Mouse (Mus musculus) c-Kit-positive CD71-positive TER-119-negative erythroid progenitor cells, embryonic 14.5 days (primary cell): ENCODE data around the gene Odf3l1.

ENCODE experiments used
- DNase-seq: peaks from one replicate; pipeline ENCODE4 v3.0.0-alpha.2; 2013; ENCODE audit warnings: low read depth

Gene Odf3l1

DNA sequence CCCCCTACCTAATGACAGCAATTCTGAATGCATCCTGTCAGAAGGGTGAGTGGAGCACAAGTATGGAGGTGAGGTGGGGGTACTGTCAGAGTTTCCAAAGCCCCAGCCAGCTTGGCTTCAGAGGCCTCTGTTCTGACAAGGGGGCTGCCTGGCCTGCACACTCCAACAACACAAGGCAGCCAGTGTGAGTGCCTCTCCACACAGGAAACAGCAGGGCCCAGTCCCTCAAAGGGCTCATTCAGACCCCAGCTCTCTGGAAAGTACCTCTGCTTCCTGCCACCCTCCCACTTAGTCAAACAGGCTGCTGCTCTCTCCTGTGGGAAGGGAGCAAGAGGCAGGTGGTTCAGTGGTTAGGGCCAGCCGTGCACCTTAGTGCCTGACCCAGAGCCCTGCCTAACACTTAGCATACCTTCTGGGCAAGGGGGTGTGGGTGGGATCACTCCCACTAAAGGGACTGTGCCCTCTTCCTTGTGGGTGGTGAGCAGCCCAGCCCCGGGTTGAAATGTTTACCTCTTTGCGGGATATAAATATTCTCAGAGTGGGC lies 17.1 kb upstream of the Odf3l1 start:
- DNase-seq = no peak

DNA sequence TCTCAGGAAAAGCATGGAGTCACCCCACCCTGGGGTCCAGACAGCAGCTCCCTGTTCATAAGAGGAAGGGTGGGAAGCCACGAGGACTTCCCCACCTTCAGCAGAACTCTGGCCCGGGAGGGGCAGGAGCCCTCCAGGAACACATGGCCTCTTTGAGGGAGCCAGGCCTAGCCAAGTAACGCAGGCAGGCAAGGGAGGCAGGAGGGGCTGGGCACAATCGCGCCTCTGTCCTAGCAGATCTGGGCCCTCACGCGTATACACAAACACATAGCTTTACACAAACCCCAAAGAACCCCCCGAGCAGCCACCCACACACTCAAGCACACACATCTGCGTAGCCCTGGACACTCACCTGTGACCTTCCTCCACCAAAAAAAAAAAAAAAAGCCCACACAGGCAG lies 16.3 kb upstream of the Odf3l1 start:
- no peak for DNase-seq

DNA sequence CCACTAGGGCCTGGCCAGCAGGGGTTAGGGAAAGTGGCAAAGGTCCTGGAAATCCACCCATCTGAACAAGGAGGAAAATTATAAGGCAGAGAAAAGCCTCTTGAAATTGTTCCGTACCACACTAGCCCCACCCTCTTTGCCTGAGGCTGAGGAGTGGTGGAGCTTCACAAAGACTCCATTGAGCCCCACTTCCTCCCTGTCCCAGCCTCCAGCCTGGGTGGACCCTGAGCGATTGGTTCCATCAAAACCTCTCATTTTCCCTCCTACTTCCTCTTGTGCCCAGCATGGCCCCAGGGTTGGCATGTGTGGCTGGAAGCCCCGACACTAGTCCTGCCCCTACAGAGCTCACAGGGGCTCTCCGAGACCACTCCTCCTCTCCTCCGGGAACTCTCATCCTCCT lies 12.8 kb upstream of the Odf3l1 start:
- no peak for DNase-seq

DNA sequence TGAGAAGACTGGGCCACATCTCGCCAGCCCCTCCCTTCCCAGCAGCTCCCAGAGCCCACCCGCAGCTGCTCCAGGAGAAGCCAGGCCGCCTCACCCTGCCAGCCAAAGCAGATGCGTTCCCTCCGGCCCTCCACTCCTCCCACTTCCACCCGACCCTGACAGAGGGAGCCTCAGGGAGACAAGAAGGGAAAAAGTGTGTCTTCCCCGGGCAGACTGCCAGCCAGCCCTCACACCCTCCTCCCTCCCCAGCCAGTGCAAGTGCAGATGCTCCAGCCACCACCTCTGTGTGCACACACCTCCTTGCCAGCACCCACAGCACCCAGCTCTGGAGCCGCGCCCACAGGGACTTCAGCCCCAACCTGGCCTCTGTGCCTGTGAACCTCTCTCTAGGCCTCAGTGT lies 12.3 kb upstream of the Odf3l1 start:
- DNase-seq = no peak

DNA sequence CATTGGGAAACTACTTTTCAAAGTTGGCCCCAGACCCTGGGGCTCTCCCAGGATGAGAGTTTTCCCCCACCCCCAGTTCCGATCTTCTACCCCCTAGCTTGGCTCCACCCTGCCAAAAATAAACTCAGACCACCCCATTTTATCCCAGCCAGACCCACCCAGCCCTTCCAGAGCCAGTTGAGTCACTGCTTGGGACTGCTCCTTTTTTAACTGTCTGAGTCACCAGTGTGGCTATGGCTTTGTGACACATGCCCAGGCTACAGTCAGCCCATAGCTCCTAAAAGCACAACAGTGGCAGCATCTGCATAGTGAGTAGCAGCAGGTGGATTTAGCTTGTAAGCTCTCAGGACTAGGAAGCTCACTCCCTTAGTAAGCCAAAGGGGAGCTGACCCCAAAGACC lies 8.6 kb upstream of the Odf3l1 start:
- DNase-seq = no peak

DNA sequence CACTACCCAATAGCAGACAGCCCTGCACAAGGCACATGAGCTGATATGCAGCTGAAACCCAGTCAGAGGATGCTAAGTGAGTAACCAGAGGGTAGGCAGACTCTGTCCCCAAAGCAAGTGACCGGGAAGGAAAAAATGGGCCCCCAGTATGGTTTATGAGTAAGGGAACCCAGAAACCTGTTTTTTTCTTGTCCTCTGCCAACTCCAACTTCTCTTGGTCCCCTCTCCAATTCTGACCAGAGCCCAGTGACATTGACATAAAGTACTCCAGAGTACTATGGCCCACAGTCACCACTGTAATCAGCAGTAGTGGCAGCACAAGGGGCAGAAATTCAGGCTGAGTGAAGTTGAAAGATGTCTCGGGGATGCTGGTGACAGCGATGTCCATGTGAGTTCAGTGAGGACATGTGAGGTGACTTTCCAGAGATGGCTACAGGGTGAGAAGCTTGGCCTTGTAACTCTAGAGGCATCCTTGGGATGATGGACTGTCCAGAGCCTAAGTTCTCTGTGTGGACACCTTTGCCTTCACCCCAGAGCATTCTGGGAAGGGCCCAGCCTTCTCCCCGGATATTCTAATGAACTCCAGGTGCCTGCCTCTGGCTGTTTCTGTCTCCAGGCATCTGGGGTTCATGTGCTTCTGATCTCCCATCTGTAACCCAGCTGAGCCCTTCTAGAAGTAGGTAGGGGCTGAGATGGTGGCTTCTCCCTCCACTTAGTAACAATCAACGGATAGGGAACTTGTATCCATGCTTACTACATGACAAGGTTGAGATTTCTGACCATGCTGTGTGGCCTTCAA lies 7.8 kb upstream of the Odf3l1 start:
- no peak for DNase-seq

DNA sequence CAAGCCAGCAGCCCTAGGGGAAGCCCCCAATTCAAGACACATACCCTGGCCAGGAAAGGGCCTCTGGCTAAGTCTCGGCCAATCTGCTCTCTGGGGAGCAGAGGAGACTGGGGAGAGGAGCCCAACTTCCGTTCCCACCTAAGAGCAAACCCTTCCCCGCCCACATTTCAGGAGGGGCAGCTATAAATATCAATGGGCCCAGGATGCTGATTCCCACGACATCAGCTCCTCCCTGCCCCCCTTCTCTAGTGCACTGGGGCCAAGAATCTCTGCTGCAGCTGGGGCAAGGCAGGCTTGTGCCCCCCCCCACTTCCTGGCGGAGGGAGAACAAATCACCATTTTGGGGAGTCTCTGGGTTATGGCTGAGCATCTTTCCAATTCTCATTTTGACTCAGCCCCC lies 6.7 kb upstream of the Odf3l1 start:
- no peak for DNase-seq

DNA sequence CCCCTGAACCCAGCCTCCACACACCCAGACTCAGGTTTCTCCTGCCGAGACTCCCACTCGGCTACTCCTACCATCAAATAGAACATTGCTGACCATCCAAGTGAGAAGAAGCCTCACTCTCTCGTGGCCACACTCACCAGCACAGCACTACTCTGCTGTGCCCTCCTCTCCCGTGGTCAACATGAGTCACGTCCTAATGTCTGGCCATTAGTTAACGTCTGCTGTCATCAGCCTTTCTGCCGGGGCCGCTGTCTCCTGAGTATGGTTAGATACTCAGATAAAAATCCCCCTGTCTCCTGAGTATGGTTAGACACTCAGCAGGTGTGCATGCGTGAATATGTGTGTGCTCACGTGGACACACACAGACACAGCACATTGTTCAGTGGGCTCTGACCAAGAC lies 6.3 kb upstream of the Odf3l1 start:
- no peak for DNase-seq

DNA sequence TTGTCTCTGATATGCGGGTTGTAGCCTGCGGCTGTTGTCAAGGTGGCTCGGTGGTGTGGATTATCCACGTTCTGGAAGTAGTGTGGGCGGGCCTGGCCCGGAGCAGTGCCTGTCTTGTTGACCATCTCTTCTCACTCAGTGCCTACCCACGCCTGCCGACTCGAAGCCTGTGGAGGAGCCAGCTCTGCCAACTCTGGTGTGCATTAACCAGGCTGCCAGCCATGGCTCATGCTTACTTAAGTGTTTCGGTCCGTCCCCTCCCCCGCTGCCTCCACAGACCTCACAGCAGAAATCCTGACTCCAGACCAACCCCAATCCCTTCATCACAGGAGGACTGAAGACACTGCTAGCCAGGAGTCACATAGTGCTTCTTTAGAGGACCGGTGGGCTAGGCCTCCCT lies 5.1 kb upstream of the Odf3l1 start:
- no peak for DNase-seq

DNA sequence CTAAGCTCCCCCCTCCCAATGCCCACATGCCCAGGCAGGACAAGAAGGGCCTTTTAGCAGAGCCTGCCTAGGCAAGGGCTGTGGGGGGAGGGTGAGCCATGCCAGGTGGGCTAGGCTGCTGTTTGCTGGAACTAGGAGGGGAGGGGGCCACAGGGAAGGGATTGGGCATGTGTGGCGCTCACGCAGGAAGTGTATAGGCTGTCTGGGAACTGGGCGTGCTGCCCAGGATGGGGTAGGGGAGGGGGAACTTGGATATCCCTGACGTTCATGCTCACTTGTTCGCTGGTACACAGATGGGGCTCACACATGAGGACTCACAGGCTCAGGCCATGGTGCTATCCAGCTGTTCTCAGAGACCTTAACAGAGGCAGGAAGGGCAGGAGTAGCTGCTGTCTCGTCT lies 3.8 kb upstream of the Odf3l1 start:
- DNase-seq = no peak

DNA sequence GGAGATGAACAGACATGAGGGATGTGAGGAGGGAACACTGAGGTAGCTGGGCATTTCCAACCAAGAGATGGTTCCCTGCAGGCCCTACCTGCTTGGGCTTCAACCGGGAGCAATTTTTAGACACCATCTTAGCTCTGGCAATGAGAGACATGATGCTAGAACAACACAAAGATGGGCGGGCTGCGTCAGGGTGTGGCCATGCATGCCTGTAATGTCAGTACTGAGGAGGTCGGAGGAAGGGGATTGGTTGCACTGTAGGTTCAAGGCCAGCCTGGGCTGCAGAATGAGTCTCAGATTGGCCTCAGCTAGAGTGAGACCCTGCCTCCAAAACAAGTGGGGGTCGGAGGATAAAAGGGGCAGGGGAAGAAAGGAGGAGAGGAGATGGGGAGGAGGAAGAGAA lies 2.0 kb upstream of the Odf3l1 start:
- no peak for DNase-seq

DNA sequence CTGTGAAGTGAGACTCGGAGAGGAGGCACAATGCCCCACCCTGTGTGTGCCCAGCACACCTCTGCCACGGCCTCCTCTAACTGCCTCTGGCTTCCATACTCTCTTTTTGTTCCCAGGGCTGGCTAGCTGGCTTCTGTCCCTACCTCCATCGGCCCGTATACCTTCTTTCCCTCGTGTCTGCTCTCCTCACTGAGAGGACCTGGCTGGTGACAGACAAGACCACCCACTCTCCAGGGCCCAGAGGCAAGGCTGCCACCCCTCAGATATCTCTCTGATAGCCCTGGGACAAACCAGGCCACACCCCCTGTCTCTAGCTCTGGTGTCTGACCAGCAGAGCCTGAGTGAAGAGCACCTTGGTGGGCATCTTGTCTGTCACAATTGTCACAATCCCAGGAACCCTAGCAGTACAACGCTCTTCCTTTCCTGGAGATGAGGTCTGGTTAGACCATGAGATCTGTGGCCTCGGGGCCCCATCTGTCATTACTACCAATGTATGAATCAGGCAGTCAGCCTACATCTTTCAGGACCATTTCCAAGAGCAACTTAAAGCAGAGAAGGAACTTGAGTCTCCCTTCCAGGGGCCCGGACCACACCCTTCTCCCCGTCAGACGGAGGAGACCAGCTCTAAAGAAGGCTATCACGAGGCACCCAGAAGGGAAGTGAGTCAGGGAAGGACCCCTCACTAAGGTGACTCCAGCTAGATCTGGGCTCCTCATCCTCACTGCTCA lies 1.4 kb upstream of the Odf3l1 start:
- no peak for DNase-seq

DNA sequence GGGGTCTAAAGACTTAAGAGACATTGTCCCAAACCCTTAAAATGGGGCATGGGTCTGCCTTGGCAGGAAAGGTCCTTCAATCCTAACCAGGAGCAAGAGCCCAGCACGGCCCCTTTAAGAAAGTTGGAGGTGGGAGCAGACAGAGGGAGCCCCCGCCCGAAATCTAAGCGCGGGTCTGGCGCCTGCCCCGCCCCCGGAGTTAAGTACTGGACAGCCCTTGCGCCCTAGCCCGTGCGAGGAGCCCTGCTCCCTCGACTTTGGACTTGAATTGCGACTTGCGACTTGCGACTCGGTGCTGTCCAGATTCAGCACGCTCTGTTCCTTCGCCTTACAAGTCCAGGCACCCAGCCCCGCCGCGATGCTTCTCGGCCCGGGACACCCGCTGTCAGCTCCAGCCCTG lies 353 bp upstream of the Odf3l1 start, which contains the start of gene Cspg4:
Gene Cspg4 (plus strand): TSS at position 202 of the 400 bp plus-strand sequence.
- DNase-seq = no peak

DNA sequence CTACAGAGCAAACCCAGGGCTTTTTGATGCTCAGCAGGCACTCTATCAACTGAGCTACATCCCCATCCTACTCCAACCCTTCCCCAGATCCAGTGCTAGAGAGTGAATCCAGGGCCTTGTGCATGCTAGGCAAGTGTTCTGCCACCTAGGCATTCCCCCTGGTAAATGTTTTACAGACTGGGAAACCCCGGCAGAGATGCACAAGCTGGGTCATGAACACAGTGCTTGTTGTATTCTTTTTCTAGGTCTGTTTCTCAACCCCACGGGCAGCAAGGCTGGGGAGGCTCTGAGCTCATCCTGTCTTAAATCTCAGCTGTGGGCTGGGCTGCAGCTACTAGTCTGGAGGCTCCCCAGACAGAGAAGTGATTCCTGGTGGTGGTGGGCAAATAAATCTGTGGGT lies 1.6 kb downstream of the Odf3l1 start:
- no peak for DNase-seq

DNA sequence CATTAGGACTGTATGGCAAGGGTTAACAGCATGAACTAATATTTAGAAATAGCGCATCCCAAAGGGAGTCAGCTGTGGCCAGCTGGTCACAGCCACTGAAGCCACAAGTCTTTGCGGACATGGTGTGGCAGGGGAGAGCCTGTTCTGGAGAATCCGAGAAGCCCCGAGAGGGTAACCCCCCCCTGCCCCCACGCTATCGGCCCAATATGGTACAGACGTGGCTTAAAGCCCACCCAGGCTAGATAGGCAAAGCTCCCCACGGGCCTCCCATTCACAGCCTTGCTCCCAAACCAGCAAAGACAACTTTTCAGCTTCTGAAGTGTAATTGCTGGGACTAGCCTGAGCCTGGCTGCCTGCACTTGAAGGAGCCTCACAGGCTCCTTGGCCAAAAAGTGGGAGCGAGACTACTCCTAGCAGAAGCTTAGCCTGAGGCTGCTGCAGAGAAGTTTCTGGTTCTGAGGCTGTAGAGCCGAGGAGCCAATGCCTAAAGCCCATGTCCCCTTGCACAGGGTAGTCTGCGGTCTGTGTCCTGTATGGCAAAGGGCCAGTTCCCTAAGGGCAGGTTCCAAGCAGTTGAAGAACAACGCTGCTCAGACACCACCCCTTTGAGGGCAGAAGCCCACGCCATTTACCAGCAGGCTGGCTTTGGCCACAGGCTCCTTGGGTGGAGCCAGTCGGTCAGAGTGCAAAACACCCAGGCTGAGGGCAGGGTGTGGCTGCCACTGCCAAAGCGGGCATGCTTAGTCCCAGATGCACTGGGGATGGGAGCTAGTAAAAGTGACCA lies 3.8 kb downstream of the Odf3l1 start:
- no peak for DNase-seq

DNA sequence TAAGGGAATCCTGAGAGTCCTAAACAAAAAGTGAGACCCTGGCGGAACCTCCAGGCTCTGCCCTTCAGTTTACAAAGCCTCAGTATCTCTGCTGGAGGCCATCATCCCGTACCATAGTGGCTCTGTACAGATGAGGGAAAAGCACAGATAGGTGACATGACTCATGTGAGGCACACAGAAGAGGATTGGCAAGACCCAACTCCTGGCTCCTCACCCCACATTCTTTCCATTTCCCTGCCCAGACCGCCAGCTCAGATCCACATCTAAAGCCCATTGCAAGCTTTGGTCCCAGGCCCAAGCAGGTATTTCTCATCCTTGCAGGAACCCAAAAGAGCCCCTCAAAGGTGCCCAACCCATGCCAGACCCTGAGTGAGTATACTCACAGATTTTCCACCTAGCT lies 4.4 kb downstream of the Odf3l1 start:
- DNase-seq = no peak

DNA sequence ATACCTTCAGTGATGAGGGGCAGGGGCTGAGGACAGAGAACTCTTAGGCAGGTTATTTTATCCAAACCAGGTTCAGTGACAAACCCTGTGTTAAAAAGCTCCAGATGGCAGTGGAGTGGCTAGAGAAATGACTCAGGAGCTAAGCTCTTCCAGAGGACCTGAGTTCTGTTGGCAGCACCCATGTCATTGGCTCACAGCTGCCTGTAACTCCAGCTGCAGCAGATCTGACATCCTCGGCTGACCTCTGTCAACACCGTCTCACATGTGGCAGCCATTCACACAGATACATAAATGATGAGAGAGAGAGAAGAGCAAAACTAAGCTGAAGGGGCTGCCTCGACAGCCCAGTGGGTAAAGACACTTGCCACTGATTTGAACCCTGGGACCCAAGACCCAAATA lies 7.0 kb downstream of the Odf3l1 start:
- DNase-seq = no peak

DNA sequence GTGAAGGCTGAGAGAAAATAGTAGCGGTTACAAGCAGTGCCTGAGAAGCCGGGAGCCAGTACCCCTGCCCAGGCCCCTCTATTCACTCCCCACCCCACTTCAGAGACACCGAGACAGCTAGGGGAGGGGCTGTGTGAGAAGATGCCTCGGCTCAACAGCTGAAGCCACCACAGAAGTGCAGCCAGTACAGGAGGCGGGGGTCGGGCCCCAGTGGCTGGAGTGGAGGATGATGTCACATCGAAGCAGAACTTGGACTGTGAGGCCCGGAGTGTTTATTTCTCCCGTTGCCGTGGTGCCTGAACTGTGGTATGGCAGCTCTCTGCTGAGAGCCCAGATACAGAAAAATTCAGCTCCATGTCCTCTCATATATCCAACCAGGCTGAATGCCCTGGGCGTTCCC lies 12.7 kb downstream of the Odf3l1 start:
- DNase-seq = no peak

DNA sequence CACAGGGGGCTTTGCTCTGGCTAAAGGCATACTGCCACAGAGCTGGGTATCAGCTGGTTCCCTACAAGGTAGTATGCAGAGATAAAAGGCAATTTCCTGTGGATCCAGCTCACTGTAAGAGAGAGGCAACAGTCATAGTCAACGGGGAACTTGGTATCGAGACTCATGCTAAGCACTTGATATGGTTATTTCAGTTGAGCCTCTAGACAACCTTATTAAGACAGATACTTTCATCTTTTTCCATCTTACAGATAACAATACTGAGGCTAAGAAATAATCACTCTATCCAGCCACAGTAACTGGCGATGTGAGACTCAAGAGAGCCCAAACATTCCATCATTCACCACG lies 13.6 kb downstream of the Odf3l1 start:
- DNase-seq = no peak

DNA sequence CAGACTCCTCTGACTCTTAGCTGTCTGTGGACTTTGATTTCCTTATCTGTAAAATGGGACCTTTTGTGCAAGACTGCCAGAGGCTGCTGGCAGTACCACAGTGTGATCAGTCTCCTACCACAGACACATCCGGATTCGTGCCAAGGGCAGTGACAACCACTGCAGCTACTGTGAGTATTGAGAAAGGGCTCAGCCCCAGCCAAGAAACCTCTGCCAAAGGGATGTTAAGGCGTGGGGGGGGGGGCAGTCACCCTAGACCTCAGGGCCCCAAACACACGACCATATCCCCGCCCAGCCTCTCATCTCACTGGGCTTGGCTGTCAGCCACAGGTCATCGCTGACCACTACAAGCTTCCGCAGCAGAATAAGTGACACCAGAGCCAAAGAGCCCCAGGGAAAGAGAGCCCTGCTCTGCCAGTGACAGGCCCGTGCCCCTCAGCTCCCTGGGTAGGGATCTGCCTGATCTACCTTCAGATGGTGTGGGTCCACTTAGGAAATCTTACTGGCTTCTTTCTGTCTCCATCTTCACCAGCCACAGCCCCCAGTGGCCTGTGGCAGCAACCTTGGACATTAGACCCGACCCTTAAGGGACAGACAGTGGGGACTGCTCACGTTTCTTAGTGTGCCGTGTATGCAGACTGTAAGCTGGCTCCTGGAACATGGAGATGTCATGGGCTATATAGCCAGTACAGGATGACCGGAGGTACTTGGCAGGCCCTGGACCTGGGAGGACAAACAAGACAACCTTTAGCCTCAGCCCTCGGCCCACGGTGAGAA lies 14.2 kb downstream of the Odf3l1 start:
- no peak for DNase-seq

DNA sequence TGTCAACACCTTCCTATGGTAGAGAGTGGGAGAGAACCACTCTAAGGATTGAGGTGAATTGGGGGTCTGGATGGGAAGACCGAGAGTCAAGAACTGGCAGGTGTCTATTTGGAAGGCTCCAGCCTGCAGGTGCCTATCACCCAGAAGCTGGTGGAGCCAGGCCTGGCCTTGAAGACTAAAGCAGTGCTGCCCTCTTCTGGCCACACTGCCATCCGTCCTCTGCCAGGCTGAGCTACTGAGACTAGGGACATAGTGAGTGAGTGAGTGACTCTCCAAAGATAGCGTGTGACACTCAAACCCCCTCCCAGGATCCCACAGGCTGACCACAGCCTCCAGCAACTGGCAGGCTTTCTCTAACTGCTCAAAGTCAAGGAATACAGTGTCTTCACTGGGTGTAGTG lies 17.0 kb downstream of the Odf3l1 start:
- DNase-seq = peak; percentile 28

DNA sequence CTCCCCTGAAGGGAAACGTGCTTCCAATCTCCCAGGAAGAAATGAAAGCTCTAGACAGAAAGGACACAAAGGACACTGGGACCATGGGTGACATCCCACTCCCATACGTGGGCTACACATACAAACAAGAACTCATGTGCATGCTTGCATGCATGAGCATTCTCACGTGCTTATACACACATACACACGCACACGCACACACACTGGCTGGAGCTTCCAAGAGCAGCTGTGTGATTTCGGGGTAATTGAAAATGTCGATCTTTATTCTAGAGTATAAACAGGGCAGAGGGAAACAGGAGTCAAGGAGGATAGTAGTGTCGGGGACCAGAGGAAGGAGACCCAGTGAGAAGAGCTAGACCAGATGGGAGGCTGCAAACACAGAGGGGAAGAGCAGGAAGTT lies 19.8 kb downstream of the Odf3l1 start:
- DNase-seq = no peak
